In the genomic region with DNA sequence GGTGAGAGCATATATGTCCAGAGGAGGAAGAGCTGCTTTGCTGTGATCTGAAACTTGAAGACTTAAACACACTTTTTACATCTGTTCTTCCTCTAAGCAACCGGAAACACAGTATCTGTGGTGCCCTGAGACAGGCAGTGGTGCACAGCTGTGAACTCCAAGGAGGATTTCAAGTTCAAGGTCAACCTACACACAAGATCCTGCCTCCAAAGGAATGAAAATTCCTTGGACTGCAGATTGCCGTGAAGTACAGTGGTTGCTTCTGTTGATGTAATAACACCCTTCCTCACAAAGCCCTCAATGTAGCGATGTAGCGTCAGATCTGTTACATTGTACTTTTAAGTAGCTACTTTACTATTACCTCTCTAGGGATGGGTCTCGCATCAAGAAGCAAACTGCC, we compare ENCODE assay signal across 1 mouse cellular context.
TF ChIP-seq lines count a peak whose summit lies in the region.

No protein-coding gene starts in this region.

TF ChIP-seq in CH12.LX, 34 proteins besides CTCF, POLR2A, EP300 and RAD21:
- 0 out of 2 replicates have a peak, but pooled peaks have one; percentile 17 for TF ChIP-seq KAT2A (IDR thresholded peaks at IDR 0.05; ENCODE audit: insufficient replicate concordance, low read length)
- no peak for TF ChIP-seq ZC3H11A (IDR thresholded peaks at IDR 0.05; ENCODE audit: low read depth, low read length)
